Mouse (Mus musculus) liver, adult 2 months (tissue): ENCODE measurements around the gene Usp8. TPM values are rescaled to one million over a fixed set of nuclear protein-coding genes. Genes with fewer than 3 reads are reported as not detected.

ENCODE experiments used
- DNase-seq: peaks from one replicate; pipeline ENCODE4 v3.0.0-alpha.2; 2011; ENCODE audit warnings: low read depth, low spot score; ENCODE audit errors: extremely low read depth
- H3K27ac ChIP-seq: fragments of 200-500 bp; replicated peaks from 2 replicates; pipeline ENCODE4 v1.5.1; 2012; ENCODE audit warnings: low read depth, mild to moderate bottlenecking, control low read depth, inconsistent platforms, low read length; ENCODE audit not compliant: insufficient read depth
- H3K27me3 ChIP-seq: fragments of 200-500 bp; 2 replicates; pipeline ENCODE4 v1.6.1; 2012; ENCODE audit warnings: mild to moderate bottlenecking, moderate library complexity, low read length, inconsistent platforms; ENCODE audit not compliant: control insufficient read depth, insufficient read depth
- H3K36me3 ChIP-seq: fragments of 200-500 bp; 2 replicates; pipeline ENCODE4 v1.6.1; 2012; ENCODE audit warnings: low read length, inconsistent platforms; ENCODE audit not compliant: control insufficient read depth, insufficient read depth
- H3K4me1 ChIP-seq: fragments of 200-500 bp; 2 replicates; pipeline ENCODE4 v1.6.1; 2011; ENCODE audit warnings: low read length; ENCODE audit not compliant: control insufficient read depth, insufficient read depth
- H3K4me3 ChIP-seq: fragments of 200-500 bp; 2 replicates; pipeline ENCODE4 v1.5.1; 2011; ENCODE audit warnings: low read depth, mild to moderate bottlenecking, control low read depth, low read length, moderate library complexity; ENCODE audit not compliant: insufficient read depth
- H3K79me2 ChIP-seq: fragments of 200-500 bp; 2 replicates; pipeline ENCODE4 v1.6.1; 2012; ENCODE audit warnings: inconsistent platforms, mild to moderate bottlenecking, low read length, moderate library complexity; ENCODE audit not compliant: control insufficient read depth, insufficient read depth
- H3K9ac ChIP-seq: fragments of 200-500 bp; 2 replicates; pipeline ENCODE4 v1.6.1; 2012; ENCODE audit warnings: low read depth, mild to moderate bottlenecking, control low read depth, inconsistent platforms, low read length
- CTCF ChIP-seq: fragments of 200-500 bp; IDR thresholded peaks from 2 replicates; pipeline ENCODE4 v1.5.1; 2011; ENCODE audit warnings: low read depth, low read length, control low read depth
- POLR2A ChIP-seq: fragments of 200-500 bp; IDR thresholded peaks from 2 replicates; pipeline ENCODE4 v1.6.1; 2011; ENCODE audit warnings: low read length, control low read depth; ENCODE audit not compliant: insufficient read depth; ENCODE audit errors: extremely low read depth
- WGBS: fragments of 180-500 bp; shearing (Covaris S2); methylation state at CpG from one replicate; pipeline ENCODE4 v1.1.7; 2018; 5-methylcytosine and 5-hydroxymethylcytosine counted together
- polyA plus RNA-seq: library from polyadenylated mRNA; depleted of rRNA; stranded (reverse); fragments of >200 nt; gene quantifications from 2 replicates; pipeline ENCODE4 v1.2.3, GENCODE M21; 2012
- total RNA-seq: library from RNA; depleted of rRNA; stranded (reverse); fragments of >200 nt; gene quantifications from 2 replicates; pipeline ENCODE4 v1.2.3, GENCODE M21; 2014

Gene Usp8
- total and polyA plus RNA-seq, 2 experiments, result 12.5 to 26.1 TPM

DNA sequence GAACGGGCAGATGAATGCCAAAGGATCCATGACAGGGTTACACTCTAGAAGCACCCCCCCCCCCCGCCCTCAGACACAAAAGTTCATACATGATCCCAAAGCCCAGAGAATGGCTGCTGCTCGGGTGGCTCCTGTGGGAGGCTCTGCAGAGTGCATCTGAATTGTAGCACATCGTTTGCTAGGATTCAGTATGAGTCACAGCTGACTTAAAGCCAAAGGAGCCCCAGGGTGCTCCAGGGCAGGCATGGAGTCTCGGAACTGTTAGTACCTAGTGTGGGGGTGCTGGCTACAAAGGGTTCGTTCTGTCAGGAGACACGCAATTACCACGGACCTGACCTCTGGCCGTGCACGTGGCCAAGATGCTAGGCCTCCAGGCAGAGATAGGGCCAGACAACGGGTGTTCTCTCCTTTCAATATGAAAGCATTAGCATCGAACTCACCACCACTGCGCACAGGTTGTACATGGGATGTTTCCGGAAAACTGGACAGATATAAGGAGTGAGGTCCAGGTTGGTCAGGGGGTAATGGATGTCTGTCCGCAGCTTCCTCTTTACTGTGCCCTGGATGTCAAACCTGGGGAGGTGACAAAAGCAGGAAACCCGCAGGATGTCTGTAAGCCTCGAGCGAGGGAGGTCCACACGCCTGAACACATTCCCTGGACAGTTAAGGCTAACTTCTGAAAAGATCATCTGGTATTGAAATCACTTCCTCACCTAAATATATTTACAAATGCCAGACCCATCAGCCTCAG, 62.5 kb downstream of the Usp8 start:
- Histone ChIP-seq H3K4me1 (no peaks in the 10 kb centered on the region), H3K27me3 (no peaks in the 10 kb centered on the region), H3K4me3 (no peak overlapping the region), H3K9ac (no peak overlapping the region), H3K36me3 (no peaks in the 10 kb centered on the region), H3K27ac (no peak overlapping the region), H3K79me2 (no peaks in the 10 kb centered on the region)
- DNase-seq, result no peak
- TF ChIP-seq POLR2A, result no peak
- TF ChIP-seq CTCF, result no peak
- 76% methylated on average over 19 of the region's 19 CpGs for WGBS

DNA sequence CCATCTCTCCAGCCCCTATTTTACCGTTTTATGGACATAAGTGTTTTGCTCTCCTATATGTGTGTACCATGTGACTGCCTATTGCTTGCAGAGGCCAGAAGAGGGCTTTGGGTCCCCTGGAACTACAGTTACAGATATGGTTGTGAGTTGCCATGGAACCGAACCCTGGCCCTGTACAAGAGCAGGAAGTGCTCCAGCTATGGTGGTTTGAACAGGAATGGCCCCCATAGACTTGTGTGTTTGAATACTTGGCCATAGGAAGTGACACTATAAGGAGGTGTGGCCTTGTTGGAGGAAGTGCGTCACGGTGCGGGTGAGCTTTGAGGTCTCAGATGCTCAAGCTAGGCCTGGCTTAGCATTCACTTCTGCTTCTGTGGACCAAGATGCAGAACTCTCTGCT, 65.1 kb downstream of the Usp8 start:
- Histone ChIP-seq H3K27ac (no peak overlapping the region), H3K27me3 (no peaks in the 10 kb centered on the region), H3K9ac (no peak overlapping the region), H3K4me3 (no peak overlapping the region), H3K36me3 (no peaks in the 10 kb centered on the region), H3K79me2 (no peaks in the 10 kb centered on the region), H3K4me1 (0 out of 2 replicates have a peak, but pooled peaks cover 4% of the 10 kb centered on the region)
- 87% methylated on average over 5 of the region's 5 CpGs for WGBS
- TF ChIP-seq CTCF (no peak), POLR2A (no peak)
- DNase-seq, result no peak

DNA sequence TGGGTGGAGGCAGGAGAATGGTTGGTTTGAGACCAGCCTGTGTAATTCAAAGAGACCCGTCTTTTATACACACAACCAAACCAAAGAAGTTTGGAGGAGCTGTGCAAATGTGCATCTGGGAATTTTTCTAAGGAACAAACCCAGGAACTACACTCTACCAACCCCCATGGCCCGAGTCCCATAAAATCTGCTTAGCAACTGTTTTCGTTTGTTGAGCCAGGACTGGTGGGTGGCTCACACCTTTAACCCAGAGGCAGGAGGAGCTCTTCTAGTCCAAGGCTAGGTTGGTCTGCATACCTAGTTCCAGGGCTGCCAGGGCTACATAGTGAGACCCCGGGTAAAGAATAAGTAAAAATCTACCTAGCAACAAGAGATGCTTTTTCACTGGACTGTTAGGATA, 68.8 kb downstream of the Usp8 start:
- no peak overlapping the region for H3K27ac ChIP-seq
- WGBS, result 42% methylated on average over 4 of the region's 4 CpGs
- H3K4me3 ChIP-seq, result no peak overlapping the region
- TF ChIP-seq POLR2A (no peak), CTCF (no peak)
- no peaks in the 10 kb centered on the region for H3K36me3 ChIP-seq
- H3K4me1 ChIP-seq, result peaks cover 11% of the 10 kb centered on the region
- no peaks in the 10 kb centered on the region for H3K79me2 ChIP-seq
- no peak overlapping the region for H3K9ac ChIP-seq
- DNase-seq, result peak; percentile 60
- H3K27me3 ChIP-seq, result no peaks in the 10 kb centered on the region

DNA sequence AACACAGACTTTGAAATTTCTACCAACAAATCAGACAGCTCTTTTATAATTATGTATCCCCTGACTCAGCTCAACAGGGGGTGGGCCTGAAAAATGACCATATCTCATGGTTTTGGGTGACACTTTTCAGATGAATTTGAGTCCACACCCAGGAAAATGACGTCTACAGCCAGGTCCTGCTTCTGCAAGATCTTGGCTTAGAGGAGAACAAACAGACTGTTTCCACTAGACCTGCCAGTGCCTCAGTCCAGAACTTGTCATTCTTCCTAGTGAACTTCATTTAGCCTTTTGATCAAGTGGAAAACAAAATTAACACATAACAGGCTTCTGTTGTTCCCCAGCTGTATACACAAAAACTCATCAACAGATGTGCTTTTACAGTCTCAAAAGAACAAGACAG, 69.3 kb downstream of the Usp8 start:
- Histone ChIP-seq H3K27me3 (no peaks in the 10 kb centered on the region), H3K4me1 (peaks cover 11% of the 10 kb centered on the region), H3K79me2 (no peaks in the 10 kb centered on the region), H3K4me3 (no peak overlapping the region), H3K27ac (no peak overlapping the region), H3K9ac (no peak overlapping the region), H3K36me3 (no peaks in the 10 kb centered on the region)
- DNase-seq, result peak; percentile 86
- TF ChIP-seq CTCF (no peak), POLR2A (no peak)
- WGBS, result 19% methylated on average over 1 of the region's 1 CpGs

DNA sequence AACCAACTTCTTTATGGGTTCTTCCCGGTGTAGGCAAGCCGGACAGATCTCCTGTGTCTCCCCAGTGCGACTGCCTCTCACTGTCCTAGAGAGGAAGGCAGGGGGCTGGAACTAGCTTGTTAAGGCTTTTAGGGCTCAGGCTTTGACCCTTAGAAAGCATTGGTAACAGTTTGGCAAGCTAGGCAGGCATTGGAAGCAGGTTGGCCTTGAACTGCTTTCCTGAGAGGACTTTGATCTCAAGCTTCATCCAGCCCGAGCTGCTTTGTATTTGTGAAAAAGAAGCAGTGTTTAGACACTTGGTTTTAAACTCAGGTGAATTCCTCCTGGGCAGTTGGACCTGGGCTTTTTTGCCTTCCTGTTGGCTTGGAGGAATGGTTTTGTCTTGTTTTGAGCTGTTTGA, 71.7 kb downstream of the Usp8 start:
- Histone ChIP-seq H3K9ac (no peak overlapping the region), H3K79me2 (no peaks in the 10 kb centered on the region), H3K4me1 (peaks cover 11% of the 10 kb centered on the region), H3K27me3 (no peaks in the 10 kb centered on the region), H3K36me3 (no peaks in the 10 kb centered on the region), H3K4me3 (no peak overlapping the region), H3K27ac (peak overlapping the region; percentile 81)
- TF ChIP-seq CTCF (no peak), POLR2A (no peak)
- 52% methylated on average over 4 of the region's 4 CpGs for WGBS
- DNase-seq, result peak; percentile 92

DNA sequence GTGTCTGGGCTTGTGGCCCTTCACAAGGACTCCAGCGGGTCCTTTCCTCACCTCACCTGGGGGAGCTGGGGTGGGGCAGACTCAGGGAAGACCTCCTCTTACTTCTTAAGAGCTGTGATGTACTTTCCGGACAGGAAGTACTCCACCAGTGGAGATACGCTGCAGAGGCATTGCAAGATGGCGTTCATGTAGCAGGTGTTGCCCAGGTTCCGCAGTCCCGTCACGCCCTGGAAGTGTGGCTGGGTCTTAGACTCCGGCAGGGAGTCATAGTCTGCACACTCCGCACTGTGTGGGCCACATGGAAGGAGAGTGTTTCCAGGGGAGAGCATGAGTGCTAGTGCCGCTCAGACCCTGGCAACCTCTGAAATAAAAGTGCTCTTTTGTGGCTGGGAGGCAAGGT, 73.2 kb downstream of the Usp8 start:
- WGBS, result 92% methylated on average over 10 of the region's 10 CpGs
- H3K79me2 ChIP-seq, result no peaks in the 10 kb centered on the region
- TF ChIP-seq POLR2A (no peak), CTCF (no peak)
- no peak overlapping the region for H3K9ac ChIP-seq
- no peak for DNase-seq
- no peak overlapping the region for H3K4me3 ChIP-seq
- H3K27me3 ChIP-seq, result no peaks in the 10 kb centered on the region
- H3K4me1 ChIP-seq, result peaks cover 11% of the 10 kb centered on the region
- no peak overlapping the region for H3K27ac ChIP-seq
- H3K36me3 ChIP-seq, result no peaks in the 10 kb centered on the region
